Mouse (Mus musculus) brain, embryonic 14.5 days (tissue): ENCODE results near the gene Nt5c2. TPM values are rescaled to one million over a fixed set of nuclear protein-coding genes. Genes with fewer than 3 reads are reported as not detected.
A peak's percentile ranks its signal among the peaks of the same experiment; 100 is the strongest.

Experiments used
- DNase-seq: peaks from one replicate; pipeline ENCODE4 v3.0.0-alpha.2; 2011; ENCODE audit warnings: low read depth
- CTCF ChIP-seq: fragments of 200-500 bp; IDR thresholded peaks from 2 replicates; pipeline ENCODE4 v1.5.1; 2012; ENCODE audit warnings: inconsistent platforms, mild to moderate bottlenecking, moderate library complexity, borderline replicate concordance; ENCODE audit not compliant: insufficient read depth, insufficient read length; ENCODE audit errors: extremely low read depth
- POLR2A ChIP-seq: fragments of 200-500 bp; IDR thresholded peaks from 2 replicates; pipeline ENCODE4 v1.6.1; 2012; ENCODE audit warnings: mild to moderate bottlenecking, inconsistent platforms, borderline replicate concordance; ENCODE audit not compliant: poor library complexity, insufficient read depth, insufficient read length, severe bottlenecking; ENCODE audit errors: extremely low read depth
- polyA plus RNA-seq: library from polyadenylated mRNA; depleted of rRNA; stranded (reverse); fragments of >200 nt; gene quantifications from 2 replicates; pipeline ENCODE4 v1.2.3, GENCODE M21; 2012

The Nt5c2 gene
- polyA plus RNA-seq, 1 experiment: 49.2 TPM

- no peak for TF ChIP-seq POLR2A
- no peak for TF ChIP-seq CTCF
Measured at GRCm38 (mm10) chr19:47034916-47035315, 20.0 kb upstream of the Nt5c2 start.

GRCm38 (mm10) chr19:47031770-47032169, 16.8 kb upstream of the Nt5c2 start:
- TF ChIP-seq POLR2A (no peak), CTCF (no peak)
- peak; percentile 46 for DNase-seq

More at GRCm38 (mm10) chr19:47034916-47035315, 20.0 kb upstream of the Nt5c2 start:
- no peak for DNase-seq

- TF ChIP-seq CTCF: no peak
- TF ChIP-seq POLR2A: no peak
- peak; percentile 45 for DNase-seq
Measured at GRCm38 (mm10) chr19:47029796-47030195, 14.8 kb upstream of the Nt5c2 start.

- TF ChIP-seq POLR2A (no peak), CTCF (no peak)
- no peak for DNase-seq
Measured at GRCm38 (mm10) chr19:47026513-47026912, 11.6 kb upstream of the Nt5c2 start.

- no peak for DNase-seq
- TF ChIP-seq POLR2A (no peak), CTCF (no peak)
Measured at GRCm38 (mm10) chr19:47024954-47025353, 10.0 kb upstream of the Nt5c2 start.

- TF ChIP-seq CTCF (no peak), POLR2A (no peak)
- DNase-seq: no peak
Measured at GRCm38 (mm10) chr19:47023546-47023945, 8.6 kb upstream of the Nt5c2 start.

- TF ChIP-seq POLR2A: no peak
- no peak for TF ChIP-seq CTCF
Measured at GRCm38 (mm10) chr19:47022709-47023108, 7.8 kb upstream of the Nt5c2 start.

GRCm38 (mm10) chr19:47019326-47019725, 4.4 kb upstream of the Nt5c2 start:
- TF ChIP-seq POLR2A (no peak), CTCF (no peak)

More at GRCm38 (mm10) chr19:47022709-47023108, 7.8 kb upstream of the Nt5c2 start:
- DNase-seq: no peak

GRCm38 (mm10) chr19:47018330-47018729, 3.4 kb upstream of the Nt5c2 start:
- no peak for TF ChIP-seq CTCF
- no peak for TF ChIP-seq POLR2A
- DNase-seq: no peak

More at GRCm38 (mm10) chr19:47019326-47019725, 4.4 kb upstream of the Nt5c2 start:
- DNase-seq: peak; percentile 75

GRCm38 (mm10) chr19:47017831-47018230, 2.9 kb upstream of the Nt5c2 start:
- TF ChIP-seq POLR2A: no peak
- 0 out of 2 replicates have a peak, but pooled peaks have one; percentile 6 for TF ChIP-seq CTCF
- peak; percentile 63 for DNase-seq

GRCm38 (mm10) chr19:47016487-47016886, 1.5 kb upstream of the Nt5c2 start:
- peak; percentile 78 for DNase-seq
- TF ChIP-seq CTCF (no peak), POLR2A (no peak)

GRCm38 (mm10) chr19:47015965-47016364, 1.0 kb upstream of the Nt5c2 start:
- peak; percentile 46 for DNase-seq
- TF ChIP-seq POLR2A (no peak), CTCF (no peak)

- TF ChIP-seq CTCF: no peak
- no peak for TF ChIP-seq POLR2A
- peak; percentile 52 for DNase-seq
Measured at GRCm38 (mm10) chr19:47015396-47015795, 443 bp upstream of the Nt5c2 start.

GRCm38 (mm10) chr19:47014159-47014446, 850 bp downstream of the Nt5c2 start:
- TF ChIP-seq POLR2A (no peak), CTCF (no peak)
- DNase-seq: no peak
